Mouse (Mus musculus) cerebellum, adult 11-12 months (tissue): ENCODE results near the gene Tmem189.
A peak's percentile ranks its signal among the peaks of the same experiment; 100 is the strongest.
"Not testable (repeated sequence)": the region's sequence is repeated elsewhere in the genome, so short reads cannot be mapped to it uniquely, and the experiment has no call there.

ENCODE experiments used
- DNase-seq: peaks from one replicate; pipeline ENCODE4 v3.0.0; 2022

Gene Tmem189

DNA sequence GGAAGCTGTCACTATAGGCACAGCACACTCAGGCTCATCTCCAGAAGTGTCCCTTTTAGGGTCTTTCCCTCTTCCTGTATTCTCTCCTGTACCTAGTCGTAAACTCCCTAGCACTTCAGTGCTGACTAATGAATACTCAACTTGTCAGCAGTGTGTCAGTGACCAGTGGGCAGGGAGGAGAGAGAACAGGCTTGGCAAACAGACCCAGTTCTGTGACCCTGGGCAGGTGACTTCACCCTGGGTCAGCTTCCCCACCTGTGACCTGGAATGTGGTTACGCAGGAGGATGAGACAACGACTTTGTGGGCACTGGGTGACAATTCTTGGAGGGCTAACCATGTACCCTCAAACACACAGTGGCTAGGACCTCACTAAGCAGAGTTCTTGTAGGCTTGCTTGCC, 72.6 kb downstream of the Tmem189 start:
- no peak for DNase-seq

DNA sequence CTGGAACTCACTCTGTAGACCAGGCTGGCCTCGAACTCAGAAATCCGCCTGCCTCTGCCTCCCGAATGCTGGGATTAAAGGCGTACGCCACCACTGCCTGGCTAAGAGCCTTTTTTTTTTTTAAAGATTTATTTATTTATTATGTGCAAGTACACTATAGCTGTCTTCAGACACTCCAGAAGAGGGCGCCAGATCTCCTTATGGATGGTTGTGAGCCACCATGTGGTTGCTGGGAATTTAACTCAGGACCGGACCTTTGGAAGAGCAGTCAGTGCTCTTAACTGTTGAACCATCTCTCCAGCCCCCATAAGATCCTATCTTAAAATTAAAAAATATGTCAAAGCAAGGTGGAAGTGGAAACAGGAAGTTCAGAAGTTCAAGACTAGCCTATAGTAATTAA, 76.3 kb downstream of the Tmem189 start:
- not testable (repeated sequence) for DNase-seq

- no peak for DNase-seq
These were observed 77.5 kb downstream of the Tmem189 start for GRCm38 (mm10) chr2:167612122-167612521.

GRCm38 (mm10) chr2:167611287-167611686, 78.3 kb downstream of the Tmem189 start:
- DNase-seq, result no peak

GRCm38 (mm10) chr2:167606745-167607123, 82.9 kb downstream of the Tmem189 start:
- no peak for DNase-seq

GRCm38 (mm10) chr2:167605817-167606744, 83.5 kb downstream of the Tmem189 start:
- no peak for DNase-seq

DNA sequence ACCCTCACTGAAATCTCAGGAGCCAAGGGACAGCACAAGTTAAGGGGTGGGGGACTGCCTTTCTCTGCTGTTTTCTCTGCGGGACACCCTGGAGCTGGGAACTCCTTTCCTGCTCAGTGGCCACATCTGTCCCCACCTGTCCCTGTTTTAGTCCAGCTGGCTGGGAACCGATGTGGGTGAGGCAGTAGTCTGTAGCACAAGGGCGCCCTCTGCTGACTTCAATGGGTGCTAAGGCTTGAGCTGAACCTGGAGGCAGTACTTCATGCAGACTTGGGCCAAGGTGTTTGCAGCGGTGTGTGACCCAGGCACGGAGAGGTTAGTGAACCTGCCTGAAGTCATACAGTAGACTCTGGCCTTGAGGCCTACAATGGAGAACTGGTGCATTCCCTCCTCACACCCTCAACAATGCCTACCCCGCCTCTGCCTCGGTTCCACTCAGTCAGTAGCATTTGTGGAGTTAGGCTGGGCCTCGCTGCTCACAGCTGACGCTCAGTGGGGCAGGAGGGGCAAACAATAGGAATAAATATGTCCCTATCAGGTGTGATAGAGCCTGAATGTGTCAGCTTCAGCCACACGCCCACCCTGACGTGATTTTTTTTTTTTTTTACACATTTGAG, 84.3 kb downstream of the Tmem189 start:
- DNase-seq, result peak; percentile 63

GRCm38 (mm10) chr2:167602978-167603377, 86.6 kb downstream of the Tmem189 start:
- no peak for DNase-seq

DNA sequence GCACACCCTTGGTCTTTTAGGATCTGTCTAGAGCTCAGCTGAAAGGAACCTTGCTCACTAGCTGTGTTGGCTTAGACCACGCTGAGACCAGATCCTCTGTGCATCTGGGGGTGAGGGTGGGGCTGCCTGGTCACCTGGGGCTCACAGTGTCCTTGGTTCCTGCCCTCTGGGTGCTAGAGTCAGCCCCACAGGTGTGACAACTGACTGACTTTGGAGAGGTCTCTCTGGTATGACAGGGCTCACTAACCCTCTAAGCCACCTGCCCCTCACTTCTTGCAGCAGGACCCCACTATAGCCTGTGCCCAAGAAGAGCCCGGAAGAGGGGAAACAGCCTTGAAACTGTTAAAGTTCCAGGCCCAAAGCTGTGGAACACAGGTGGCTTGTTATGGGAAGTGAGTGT, 87.3 kb downstream of the Tmem189 start:
- DNase-seq, result no peak

- DNase-seq, result no peak
These were observed 89.1 kb downstream of the Tmem189 start for GRCm38 (mm10) chr2:167600481-167600995.

GRCm38 (mm10) chr2:167599917-167600316, 89.7 kb downstream of the Tmem189 start:
- no peak for DNase-seq

DNA sequence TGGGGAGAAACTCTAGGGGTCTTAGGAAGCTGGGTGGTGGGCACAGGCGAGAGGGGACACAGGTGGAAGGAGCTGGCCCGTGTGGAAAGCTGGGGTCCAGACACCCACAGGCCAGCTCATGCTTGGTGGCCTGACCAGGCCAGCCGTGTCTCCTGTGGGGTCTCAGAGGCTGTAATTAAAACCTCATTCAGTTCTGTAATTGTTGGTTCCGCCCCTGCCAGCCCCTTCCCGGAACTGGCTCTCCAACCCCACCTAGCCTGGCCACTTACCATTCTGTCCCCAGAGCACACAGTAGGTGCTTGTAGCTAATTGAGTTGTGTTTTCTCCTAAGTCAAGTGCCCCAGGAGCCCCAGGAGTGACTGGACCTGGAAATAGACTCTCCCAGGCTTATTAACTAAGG, 90.4 kb downstream of the Tmem189 start:
- no peak for DNase-seq

DNA sequence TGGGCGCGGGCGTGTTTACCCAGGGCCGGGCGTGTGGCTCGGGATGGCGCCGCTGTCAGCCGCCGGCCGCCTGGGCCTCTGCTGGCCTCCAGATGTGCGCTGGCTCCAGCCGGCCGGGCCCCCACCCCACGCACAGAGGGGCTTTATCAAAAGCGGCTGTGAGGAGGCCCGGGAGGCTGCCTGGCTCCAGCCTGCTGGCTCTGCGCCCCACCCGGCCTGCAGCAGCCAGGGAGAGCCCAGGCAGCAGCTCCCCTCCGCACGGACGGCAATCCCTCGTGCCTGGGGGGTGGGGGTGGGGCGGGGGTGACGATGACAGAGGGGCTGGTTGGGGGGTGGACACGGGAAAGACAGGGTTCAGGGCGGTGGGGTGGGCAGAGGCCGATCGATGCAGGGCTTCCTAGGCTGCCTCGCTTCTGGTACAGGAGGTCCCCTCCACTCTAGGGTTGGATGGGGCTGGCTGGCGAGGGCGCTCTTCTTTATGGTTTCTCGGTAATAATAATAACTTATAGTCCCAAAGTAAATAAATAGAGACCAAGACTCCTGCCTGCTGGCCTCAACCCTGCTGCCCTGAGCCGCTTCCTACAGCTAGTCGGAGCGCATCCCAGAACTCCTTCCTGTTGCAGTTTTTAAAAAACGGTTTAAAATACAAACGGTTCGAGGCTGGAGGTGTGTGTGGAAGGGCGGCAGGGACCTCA, 92.0 kb downstream of the Tmem189 start:
- DNase-seq, result no peak

GRCm38 (mm10) chr2:167596726-167597491, 92.7 kb downstream of the Tmem189 start:
- no peak for DNase-seq

DNA sequence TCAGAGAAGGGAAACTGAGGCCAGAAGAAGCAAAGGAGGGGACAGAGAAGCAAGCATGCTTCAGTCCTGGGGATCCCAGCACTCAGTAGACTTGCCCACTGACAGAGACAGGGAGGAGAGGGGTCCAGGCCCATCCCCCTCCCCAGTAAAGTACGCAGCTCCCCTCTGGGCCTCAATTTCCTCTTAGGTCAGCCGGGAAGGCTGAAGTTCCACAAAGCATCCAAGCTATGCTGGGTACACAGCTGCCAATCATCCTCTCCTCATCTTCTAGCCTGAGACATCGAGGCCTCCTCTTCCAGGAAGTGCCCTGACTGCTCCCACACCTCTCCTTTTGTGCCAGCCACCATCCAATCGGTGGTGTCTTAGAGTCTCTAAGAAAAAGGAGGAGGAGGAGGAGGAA, 93.4 kb downstream of the Tmem189 start:
- no peak for DNase-seq

GRCm38 (mm10) chr2:167595761-167596171, 93.9 kb downstream of the Tmem189 start:
- no peak for DNase-seq

GRCm38 (mm10) chr2:167594444-167594934, 95.1 kb downstream of the Tmem189 start:
- peak; percentile 34 for DNase-seq

- no peak for DNase-seq
These were observed 95.9 kb downstream of the Tmem189 start for GRCm38 (mm10) chr2:167593551-167594250.
